In the genomic region with DNA sequence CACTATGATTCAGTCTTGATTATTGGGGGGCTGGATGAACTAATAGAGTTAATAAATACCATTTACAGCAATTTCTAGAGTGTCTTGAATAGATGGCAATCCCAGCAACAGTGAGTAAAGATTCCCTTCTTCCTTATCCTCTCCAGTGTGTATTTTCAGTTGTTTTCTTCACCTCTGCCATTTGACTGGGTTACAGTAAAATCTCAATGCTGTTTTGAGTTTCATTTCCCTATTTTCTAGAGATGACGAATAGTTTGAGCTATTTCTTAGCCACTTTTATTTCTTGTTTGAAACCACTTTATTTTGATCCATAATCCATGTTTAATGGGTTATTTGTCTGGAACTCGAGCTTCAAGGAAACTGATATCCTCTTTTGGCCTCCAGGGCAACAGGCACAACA, we compare ENCODE assay signal across 47 mouse cellular contexts. TPM values are rescaled to one million over a fixed set of nuclear protein-coding genes. Genes with fewer than 3 reads are reported as not detected.
"Had no signal": no experiment of that assay in that cellular context is flagged by ENCODE, and none has a peak within 500 bp of the region (broad histone marks: within the 10 kb centered on the region; RNA-seq: fewer than 3 reads in every experiment).

No protein-coding gene starts in this region.

- H3K27me3 ChIP-seq: limb, embryonic 12.5 days; limb, embryonic 13.5 days; limb, embryonic 15.5 days; liver, embryonic 12.5 days; liver, embryonic 13.5 days; liver, embryonic 15.5 days; lung, embryonic 15.5 days; megakaryocyte, embryonic 14.5 days; midbrain, embryonic 12.5 days; midbrain, embryonic 13.5 days; midbrain, embryonic 15.5 days; neural tube, embryonic 12.5 days had no signal

- ATAC-seq: liver, embryonic 12.5 days; liver, postnatal 0 days; lung, postnatal 0 days; midbrain, embryonic 13.5 days; midbrain, embryonic 15.5 days had no signal

- H3K4me1 ChIP-seq: limb, embryonic 10.5 days; limb, embryonic 12.5 days; limb, embryonic 13.5 days; limb, embryonic 15.5 days; liver, embryonic 12.5 days; liver, embryonic 13.5 days; liver, embryonic 15.5 days; lung, embryonic 15.5 days; megakaryocyte, embryonic 14.5 days; midbrain, embryonic 10.5 days; midbrain, embryonic 12.5 days; midbrain, embryonic 13.5 days; midbrain, embryonic 15.5 days; neural tube, embryonic 12.5 days had no signal

- DNase-seq: left cerebral cortex, postnatal 4 days; liver; liver, embryonic 13.5 days; liver, postnatal 0 days; lung, adult 18-20 months; lung, adult 2 months; lung, embryonic 14.5 days; lung, postnatal 10 days; lung, postnatal 14 days; lung, postnatal 36 days; lung, postnatal 4 days; midbrain, embryonic 14.5 days had no signal

- H3K9me3 ChIP-seq: limb, embryonic 10.5 days; limb, embryonic 12.5 days; limb, embryonic 13.5 days; limb, embryonic 15.5 days; liver, embryonic 13.5 days; liver, embryonic 15.5 days; lung, embryonic 15.5 days; midbrain, embryonic 13.5 days; midbrain, embryonic 15.5 days; neural tube, embryonic 12.5 days had no signal

- H3K27ac ChIP-seq: limb, embryonic 10.5 days; limb, embryonic 12.5 days; limb, embryonic 13.5 days; limb, embryonic 15.5 days; liver, embryonic 12.5 days; liver, embryonic 13.5 days; liver, embryonic 14.5 days; liver, embryonic 15.5 days; lung, embryonic 15.5 days; macrophage; midbrain, embryonic 10.5 days; midbrain, embryonic 12.5 days; midbrain, embryonic 13.5 days; midbrain, embryonic 15.5 days; neural tube, embryonic 12.5 days had no signal

- H3K4me3 ChIP-seq: limb, embryonic 10.5 days; limb, embryonic 12.5 days; limb, embryonic 13.5 days; limb, embryonic 15.5 days; liver, embryonic 12.5 days; liver, embryonic 13.5 days; liver, embryonic 15.5 days; lung, embryonic 15.5 days; megakaryocyte, embryonic 14.5 days; midbrain, embryonic 10.5 days; midbrain, embryonic 12.5 days; midbrain, embryonic 13.5 days; midbrain, embryonic 15.5 days; myocyte; neural tube, embryonic 12.5 days had no signal

- H3K9ac ChIP-seq: limb, embryonic 12.5 days; limb, embryonic 13.5 days; limb, embryonic 15.5 days; liver, embryonic 12.5 days; liver, embryonic 13.5 days; liver, embryonic 14.5 days; liver, embryonic 15.5 days; liver, postnatal 0 days; lung, embryonic 14.5 days; lung, embryonic 15.5 days; midbrain, embryonic 12.5 days; midbrain, embryonic 13.5 days; midbrain, embryonic 15.5 days; neural tube, embryonic 12.5 days had no signal

- H3K36me3 ChIP-seq: limb, embryonic 10.5 days; limb, embryonic 12.5 days; limb, embryonic 13.5 days; limb, embryonic 15.5 days; liver, embryonic 12.5 days; liver, embryonic 13.5 days; liver, embryonic 15.5 days; lung, embryonic 15.5 days; midbrain, embryonic 10.5 days; midbrain, embryonic 12.5 days; midbrain, embryonic 13.5 days; midbrain, embryonic 15.5 days; neural tube, embryonic 12.5 days had no signal

- H3K4me2 ChIP-seq: limb, embryonic 12.5 days; limb, embryonic 13.5 days; limb, embryonic 15.5 days; liver, embryonic 11.5 days; liver, embryonic 12.5 days; liver, embryonic 13.5 days; liver, embryonic 15.5 days; lung, embryonic 14.5 days; lung, embryonic 15.5 days; midbrain, embryonic 11.5 days; midbrain, embryonic 12.5 days; midbrain, embryonic 13.5 days; midbrain, embryonic 15.5 days; neural tube, embryonic 12.5 days had no signal

RNA-seq across cellular contexts. Expression of a gene that starts 8.5 kb away (rescaled TPM):
- total RNA-seq: left cerebral cortex, adult 8-10 months; left cerebral cortex, postnatal 10 days; left cerebral cortex, postnatal 14 days; left cerebral cortex, postnatal 25 days; left cerebral cortex, postnatal 36 days; left cerebral cortex, postnatal 4 days; liver, adult 2 months; megakaryocyte progenitor cell, adult 5-6 weeks; megakaryocyte, adult 5-6 weeks; megakaryocyte-erythroid progenitor cell, adult 5-6 weeks; midbrain, postnatal 0 days; monocyte, adult 5-6 weeks had no signal
- polyA plus RNA-seq: limb, embryonic 10.5 days; limb, embryonic 11.5 days; limb, embryonic 12.5 days; limb, embryonic 13.5 days; limb, embryonic 14.5 days; limb, embryonic 15.5 days; liver, adult 2 months; liver, embryonic 11.5 days; liver, embryonic 12.5 days; liver, embryonic 13.5 days; liver, embryonic 14.5 days; liver, embryonic 15.5 days; liver, embryonic 16.5 days; liver, postnatal 0 days; lung, embryonic 14.5 days; lung, embryonic 15.5 days; lung, embryonic 16.5 days; lung, postnatal 0 days; macrophage; midbrain, embryonic 10.5 days; midbrain, embryonic 11.5 days; midbrain, embryonic 12.5 days; midbrain, embryonic 13.5 days; midbrain, embryonic 14.5 days; midbrain, embryonic 15.5 days; midbrain, postnatal 0 days; myocyte; neural tube, embryonic 11.5 days; neural tube, embryonic 12.5 days had no signal

RNA-seq across cellular contexts. Expression of a gene that starts 26.6 kb away (rescaled TPM):
- total RNA-seq: left cerebral cortex, adult 8-10 months; left cerebral cortex, postnatal 10 days; left cerebral cortex, postnatal 14 days; left cerebral cortex, postnatal 25 days; left cerebral cortex, postnatal 36 days; left cerebral cortex, postnatal 4 days; liver, adult 2 months; megakaryocyte progenitor cell, adult 5-6 weeks; megakaryocyte, adult 5-6 weeks; megakaryocyte-erythroid progenitor cell, adult 5-6 weeks; midbrain, postnatal 0 days; monocyte, adult 5-6 weeks had no signal
- polyA plus RNA-seq: limb, embryonic 10.5 days; limb, embryonic 11.5 days; limb, embryonic 12.5 days; limb, embryonic 13.5 days; limb, embryonic 14.5 days; limb, embryonic 15.5 days; liver, adult 2 months; liver, embryonic 11.5 days; liver, embryonic 12.5 days; liver, embryonic 13.5 days; liver, embryonic 14.5 days; liver, embryonic 15.5 days; liver, embryonic 16.5 days; liver, postnatal 0 days; lung, embryonic 14.5 days; lung, embryonic 15.5 days; lung, embryonic 16.5 days; lung, postnatal 0 days; macrophage; midbrain, embryonic 10.5 days; midbrain, embryonic 11.5 days; midbrain, embryonic 12.5 days; midbrain, embryonic 13.5 days; midbrain, embryonic 14.5 days; midbrain, embryonic 15.5 days; midbrain, postnatal 0 days; myocyte; neural tube, embryonic 11.5 days; neural tube, embryonic 12.5 days had no signal

RNA-seq across cellular contexts. Expression of a gene that starts 31.6 kb away (rescaled TPM):
- total RNA-seq: left cerebral cortex, adult 8-10 months; left cerebral cortex, postnatal 10 days; left cerebral cortex, postnatal 14 days; left cerebral cortex, postnatal 25 days; left cerebral cortex, postnatal 36 days; left cerebral cortex, postnatal 4 days; liver, adult 2 months; megakaryocyte progenitor cell, adult 5-6 weeks; megakaryocyte, adult 5-6 weeks; megakaryocyte-erythroid progenitor cell, adult 5-6 weeks; midbrain, postnatal 0 days; monocyte, adult 5-6 weeks had no signal
- polyA plus RNA-seq: limb, embryonic 10.5 days; limb, embryonic 11.5 days; limb, embryonic 12.5 days; limb, embryonic 13.5 days; limb, embryonic 14.5 days; limb, embryonic 15.5 days; liver, adult 2 months; liver, embryonic 11.5 days; liver, embryonic 12.5 days; liver, embryonic 13.5 days; liver, embryonic 14.5 days; liver, embryonic 15.5 days; liver, embryonic 16.5 days; liver, postnatal 0 days; lung, adult 2 months; lung, embryonic 14.5 days; lung, embryonic 15.5 days; lung, embryonic 16.5 days; lung, postnatal 0 days; macrophage; midbrain, embryonic 10.5 days; midbrain, embryonic 11.5 days; midbrain, embryonic 12.5 days; midbrain, embryonic 13.5 days; midbrain, embryonic 14.5 days; midbrain, embryonic 15.5 days; midbrain, postnatal 0 days; myocyte; neural tube, embryonic 11.5 days; neural tube, embryonic 12.5 days had no signal
